ENCODE assay signal across 1 mouse cellular context in genomic region chr8:126730017-126730631, GRCm38 (mm10).
TF ChIP-seq lines count a peak whose summit lies in the region.

No protein-coding gene starts in this region.

TF ChIP-seq in MEL, 35 proteins besides CTCF, POLR2A, EP300 and RAD21 (continued from another document):
- TF ChIP-seq MYC (IDR thresholded peaks at IDR 0.05; ENCODE audit: low read depth, low read length): no peak
- TF ChIP-seq MYB (IDR thresholded peaks at IDR 0.05; ENCODE audit: low read depth, low read length): no peak
- no peak for TF ChIP-seq MEF2A (IDR thresholded peaks at IDR 0.05; ENCODE audit: extremely low read depth, insufficient replicate concordance, low read depth, low read length, poor library complexity, severe bottlenecking)
- no peak for TF ChIP-seq NRF1 (IDR thresholded peaks at IDR 0.05; ENCODE audit: insufficient read depth, low read depth, low read length, poor library complexity, severe bottlenecking)
